Mouse (Mus musculus) cerebellum, adult 11 months (tissue): ENCODE measurements around the gene Oxgr1.
A peak's percentile ranks its signal among the peaks of the same experiment; 100 is the strongest.
"Not testable (repeated sequence)": the region's sequence is repeated elsewhere in the genome, so short reads cannot be mapped to it uniquely, and the experiment has no call there.

Experiments used
- DNase-seq: peaks from one replicate; pipeline ENCODE4 v3.0.0; 2022

The Oxgr1 gene

DNA sequence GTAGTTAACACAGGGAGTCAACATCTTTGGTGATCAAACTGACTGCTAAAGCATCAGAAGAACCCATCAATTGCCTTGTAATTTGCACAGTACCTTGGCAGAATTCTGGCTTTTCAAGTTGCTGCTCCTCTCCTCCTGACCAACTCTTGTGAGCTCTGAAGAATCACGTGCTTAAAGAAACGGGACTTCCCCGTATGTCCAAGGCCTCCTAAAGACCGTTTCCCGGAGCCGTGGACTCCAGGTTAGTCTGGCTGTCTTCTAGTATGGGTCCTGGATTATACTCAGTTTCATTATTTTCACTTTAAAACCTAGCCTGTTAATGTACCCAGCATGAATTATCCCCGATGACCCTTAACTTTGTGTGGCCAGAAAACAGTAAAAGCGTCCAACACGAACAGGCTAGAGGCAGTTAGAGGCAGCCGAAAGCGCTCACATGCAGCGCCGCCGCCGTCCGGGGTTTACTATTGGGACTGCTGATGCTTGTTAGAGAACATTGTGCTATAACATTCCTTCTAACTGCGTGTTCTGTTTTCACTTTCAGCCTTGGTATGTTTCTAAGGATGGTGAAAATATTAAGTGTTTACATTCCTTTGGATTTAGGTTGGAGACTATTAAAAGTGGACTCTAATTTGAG, at the start of gene Oxgr1:
Gene Oxgr1, minus strand, starts transcription at position 249 of the 634 bp plus-strand sequence.
- DNase-seq = no peak

DNA sequence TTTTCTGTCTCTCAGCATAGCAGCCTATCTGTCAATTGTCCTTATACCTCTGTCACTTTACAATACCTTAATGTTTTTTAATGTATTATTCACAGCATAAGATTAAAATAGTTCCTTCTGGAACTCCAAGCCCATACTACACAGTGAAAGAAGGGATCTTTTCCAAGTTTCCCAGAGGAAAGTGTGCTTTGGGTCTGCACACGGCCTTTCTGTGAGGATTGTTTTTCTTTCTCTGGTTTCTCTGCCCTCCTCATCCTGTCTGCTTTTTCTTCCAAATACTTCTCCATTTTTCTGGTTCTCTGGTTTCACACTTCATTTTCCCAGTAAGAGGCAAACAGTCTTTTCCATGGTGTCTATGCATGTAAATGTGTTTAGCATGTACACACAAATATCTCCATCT, 48.2 kb upstream of the Oxgr1 start:
- DNase-seq = no peak

DNA sequence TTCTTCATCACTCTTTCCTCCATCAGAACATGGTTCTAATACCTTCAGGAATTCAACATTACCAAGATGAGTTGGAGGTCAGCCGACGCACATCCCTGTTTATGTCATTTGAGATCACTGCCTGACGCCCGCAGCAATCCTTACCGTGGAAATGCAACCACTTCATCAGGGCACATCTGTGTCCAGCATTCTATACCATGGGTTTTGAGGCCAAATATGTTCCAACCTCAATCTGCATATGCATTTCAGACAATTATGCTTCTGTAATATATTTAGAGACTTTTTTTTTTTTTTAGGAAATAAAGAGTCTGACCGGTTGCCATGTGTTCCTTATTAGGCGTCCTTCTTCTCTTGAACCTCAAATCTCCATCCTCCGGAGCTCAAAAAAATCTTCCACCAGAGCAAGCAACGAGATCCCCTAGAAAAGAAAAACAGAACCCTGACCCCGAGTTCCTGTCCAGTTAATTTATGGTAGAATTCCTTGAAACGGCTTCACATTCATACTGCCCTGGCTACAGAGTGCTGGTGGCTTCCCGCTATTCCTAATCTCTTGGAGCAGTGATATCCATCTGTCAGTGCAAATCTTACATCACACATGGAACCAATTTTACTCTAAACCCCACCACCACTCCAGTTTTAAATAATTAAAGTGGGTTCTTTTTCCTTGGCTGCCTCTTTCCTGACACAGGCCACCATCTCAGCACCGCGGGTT, 47.6 kb upstream of the Oxgr1 start:
- no peak for DNase-seq

DNA sequence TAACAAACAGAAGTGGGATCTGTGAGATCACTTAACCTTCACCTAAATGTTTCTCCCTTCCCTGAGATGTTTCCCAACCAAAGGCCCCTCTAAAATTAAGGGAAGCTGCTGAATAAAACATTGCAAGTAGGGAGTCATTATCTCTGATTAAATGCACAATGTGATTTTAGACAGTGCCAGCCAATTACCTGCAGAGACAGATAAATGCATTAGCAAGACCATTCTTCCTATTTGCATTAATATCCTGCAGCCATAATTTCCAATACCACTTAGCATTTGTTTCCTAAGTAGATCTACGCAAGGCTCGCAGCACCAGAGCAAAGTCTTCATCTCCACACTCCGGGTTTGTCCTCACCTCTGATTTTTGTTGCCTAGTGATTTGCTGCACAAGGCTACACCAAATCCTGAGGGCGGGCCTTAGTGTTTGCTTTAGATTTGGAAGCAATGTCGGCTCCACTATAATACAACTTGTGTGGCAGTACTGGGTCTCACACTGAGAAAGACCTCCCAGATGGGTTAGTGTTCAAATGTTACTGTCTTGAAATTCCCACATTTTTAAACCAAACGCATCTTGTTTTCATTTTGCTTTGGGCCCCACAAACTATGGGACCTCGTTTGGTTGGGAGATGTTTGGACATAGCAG, 46.9 kb upstream of the Oxgr1 start:
- no peak for DNase-seq

DNA sequence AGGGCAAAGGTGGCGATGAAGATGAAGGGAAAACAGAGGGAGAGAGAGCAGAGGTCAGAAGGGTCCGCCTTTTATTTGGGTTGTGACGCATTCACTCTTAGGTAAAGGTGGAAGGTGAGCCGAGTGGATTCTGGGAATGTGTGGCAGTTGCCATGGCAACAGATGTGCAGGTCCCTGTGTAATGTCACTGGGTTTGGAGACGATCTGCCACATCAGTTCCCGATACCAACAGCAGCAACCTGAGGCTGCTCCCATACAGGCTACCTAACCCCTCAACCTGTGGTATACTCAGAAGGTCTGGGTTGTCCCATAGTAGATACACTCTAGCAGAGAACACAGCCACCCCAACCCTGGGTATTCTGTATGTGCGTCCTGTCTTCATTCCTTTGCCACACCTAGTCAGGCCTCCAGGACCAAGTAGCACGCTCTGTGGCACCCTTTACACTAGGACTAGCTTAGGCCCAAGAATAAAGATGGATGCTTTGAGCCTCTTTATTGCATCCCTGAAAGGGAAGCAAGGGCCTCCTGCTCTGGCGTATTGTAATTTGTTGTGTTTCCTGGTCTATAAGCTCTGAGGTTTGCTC, 41.9 kb upstream of the Oxgr1 start:
- DNase-seq = no peak

DNA sequence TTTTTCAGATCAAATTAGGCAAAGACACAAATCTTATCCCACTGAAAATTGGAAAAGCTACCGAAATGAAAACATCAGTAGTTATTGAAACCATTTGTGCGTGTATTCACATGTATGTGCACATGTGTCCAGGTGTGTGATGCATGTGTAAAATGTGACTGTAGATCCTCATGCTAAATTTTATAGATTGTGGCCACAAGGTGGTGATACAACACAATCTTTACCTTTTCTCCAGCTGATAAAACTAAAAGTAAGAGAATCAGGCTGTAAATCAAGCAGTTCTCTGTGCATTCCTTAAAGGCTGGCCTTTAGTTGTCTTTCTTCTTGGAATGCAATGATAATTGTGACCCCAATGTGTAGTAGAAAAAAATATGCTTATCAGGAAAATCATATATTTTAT, 34.0 kb upstream of the Oxgr1 start:
- DNase-seq = no peak

DNA sequence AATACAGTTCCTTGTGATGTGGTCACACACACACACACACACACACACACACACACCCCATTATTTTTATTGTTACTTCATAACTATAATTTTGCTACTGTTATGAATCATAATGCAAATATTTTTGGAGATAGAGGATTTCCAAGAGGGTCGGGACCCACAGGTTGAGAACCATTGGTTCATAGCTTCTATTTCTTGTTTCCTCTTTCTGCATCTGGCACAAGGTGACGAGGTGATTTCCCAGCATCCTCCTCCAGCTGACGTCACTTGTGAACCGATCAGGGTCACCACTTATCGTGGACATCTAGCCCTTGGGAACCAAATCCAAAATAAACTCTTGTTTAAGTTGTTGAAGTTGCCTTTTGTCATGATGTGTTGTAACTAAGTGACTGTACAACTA, 33.5 kb upstream of the Oxgr1 start:
- DNase-seq = no peak

DNA sequence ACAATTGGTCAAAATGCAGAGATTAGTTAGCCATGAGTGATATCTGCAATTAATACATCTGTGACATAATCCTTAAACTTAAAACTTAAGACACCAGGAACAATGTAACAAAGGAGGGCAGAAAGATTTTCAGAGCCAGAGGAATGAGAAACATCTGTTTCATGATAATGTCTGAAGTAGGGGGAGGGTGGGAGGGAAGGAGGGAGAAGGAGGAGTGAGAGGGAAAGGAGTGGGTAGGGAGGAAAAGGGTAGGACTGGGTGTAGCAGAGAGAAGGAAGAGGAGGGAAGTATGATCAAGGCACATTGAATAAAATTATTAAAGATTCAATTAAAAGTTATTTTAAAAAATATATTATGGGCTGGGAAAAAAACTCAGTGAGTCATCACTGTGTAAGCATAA, 32.0 kb upstream of the Oxgr1 start:
- no peak for DNase-seq

DNA sequence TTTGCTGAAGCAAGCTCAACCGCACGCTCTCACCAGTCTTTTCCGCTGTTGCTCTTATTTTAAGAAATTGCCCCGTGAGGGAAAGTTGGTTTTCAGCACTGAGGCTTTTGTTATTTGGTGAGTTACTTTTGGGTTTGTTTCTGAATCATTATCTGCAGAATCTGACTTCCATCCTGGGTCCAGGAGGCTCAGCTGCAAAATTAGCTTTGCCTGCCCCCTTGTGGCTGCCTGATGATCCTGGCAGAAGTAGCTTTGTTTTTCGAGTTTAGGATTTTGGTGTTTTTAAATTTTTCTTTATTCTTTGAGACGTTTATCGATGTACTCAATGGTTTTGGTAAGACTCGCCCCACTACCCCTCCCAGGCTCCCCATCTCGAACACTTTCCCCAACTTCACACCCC, 18.9 kb upstream of the Oxgr1 start:
- peak; percentile 31 for DNase-seq

DNA sequence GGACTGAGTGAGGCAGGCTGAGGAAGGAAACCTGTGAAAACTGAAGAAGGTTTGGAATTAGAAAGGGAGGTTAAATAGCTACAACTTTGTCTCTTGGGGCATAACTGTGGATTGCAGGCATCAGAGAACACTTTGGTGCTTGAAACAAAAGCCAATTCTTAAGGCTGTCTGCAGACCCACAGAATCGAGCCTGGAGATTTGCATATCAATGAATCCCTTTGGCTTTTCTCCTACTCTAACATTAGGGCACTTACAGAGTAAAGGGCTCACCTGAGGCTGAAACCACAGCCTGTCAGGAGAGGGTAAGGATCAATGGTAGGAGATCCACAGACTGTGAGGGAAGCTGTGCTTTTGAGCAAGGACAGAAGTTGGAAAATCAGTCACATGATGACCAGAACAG, 8.8 kb downstream of the Oxgr1 start:
- no peak for DNase-seq

DNA sequence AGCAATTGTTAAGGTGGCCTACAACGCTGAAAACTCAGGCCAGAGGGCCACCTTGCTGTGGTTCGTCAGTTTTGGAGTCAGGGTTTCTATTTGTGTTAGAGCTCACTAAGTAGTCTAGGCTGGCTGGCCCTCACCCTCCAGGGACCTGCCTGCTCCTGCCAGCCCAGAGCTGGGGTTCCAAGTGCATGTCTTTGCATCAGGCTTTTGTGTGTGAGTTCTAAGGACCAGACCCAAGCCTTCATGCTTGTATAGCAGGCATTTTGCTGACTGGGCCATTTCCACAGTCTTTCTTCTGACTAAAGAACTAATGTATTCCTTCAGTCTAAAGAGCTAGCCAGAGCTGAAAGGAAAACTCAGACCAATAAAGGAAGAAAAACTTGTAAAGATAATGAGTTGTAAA, 22.3 kb downstream of the Oxgr1 start:
- no peak for DNase-seq

DNA sequence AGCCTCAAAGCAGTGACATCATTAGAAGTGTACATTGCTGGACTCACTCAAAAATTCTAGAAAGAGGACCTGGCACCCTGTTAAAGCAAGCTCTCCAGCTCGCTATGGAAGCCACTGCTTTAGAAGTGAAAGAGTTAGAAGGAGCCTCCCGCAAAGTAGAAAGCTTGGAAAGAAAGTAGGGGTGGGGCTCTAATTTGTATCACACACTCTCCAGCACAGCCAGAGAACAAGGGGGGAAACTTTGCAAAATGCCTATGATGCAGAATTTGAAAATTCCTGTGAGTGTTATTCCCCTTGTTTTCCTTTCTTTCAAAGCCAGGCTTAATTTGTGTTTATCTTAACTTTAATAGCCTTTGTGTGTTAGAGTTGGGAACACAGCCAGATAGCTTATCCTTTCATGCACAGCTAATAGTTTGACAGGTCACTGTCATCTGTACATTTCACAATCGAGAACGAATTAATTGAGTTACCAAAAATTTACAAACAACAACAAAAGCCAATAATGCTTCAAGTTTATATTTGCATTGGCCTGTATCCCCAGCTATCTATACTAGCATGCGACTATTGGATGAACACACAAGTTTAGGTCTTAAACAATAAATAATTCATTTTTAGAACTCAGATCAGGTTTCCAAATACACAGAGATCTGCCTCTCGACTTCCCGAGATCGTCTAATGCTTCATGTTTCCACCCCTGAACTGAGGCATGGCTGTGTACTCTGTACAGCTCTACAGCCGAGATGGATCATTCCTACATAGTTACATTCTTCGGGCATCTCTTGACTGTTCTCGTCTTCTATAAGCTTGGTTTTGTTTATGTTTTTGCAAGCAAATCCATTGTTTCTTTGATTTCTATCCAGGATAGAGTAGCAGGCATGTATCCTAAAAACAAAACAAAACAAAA, 32.0 kb downstream of the Oxgr1 start:
- no peak for DNase-seq

DNA sequence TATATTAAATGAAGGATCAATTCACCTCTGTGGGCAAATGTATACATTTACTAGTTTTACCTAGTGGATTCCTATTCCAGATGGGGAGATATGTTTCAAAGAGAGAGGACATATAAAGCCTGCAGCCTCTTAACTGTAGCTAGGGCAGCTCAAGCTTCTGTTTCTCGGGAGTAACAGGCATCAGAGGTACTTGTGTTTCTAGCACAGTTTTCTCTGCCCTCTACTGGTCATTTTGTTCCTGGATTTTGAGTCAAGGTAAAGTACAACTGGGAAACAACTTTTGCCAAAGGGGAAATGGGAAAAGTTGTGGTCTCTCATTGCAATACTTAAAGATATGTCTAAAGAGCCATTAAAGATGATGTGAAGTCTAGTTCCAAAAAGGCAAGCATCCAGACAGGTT, 37.1 kb downstream of the Oxgr1 start:
- DNase-seq = no peak

DNA sequence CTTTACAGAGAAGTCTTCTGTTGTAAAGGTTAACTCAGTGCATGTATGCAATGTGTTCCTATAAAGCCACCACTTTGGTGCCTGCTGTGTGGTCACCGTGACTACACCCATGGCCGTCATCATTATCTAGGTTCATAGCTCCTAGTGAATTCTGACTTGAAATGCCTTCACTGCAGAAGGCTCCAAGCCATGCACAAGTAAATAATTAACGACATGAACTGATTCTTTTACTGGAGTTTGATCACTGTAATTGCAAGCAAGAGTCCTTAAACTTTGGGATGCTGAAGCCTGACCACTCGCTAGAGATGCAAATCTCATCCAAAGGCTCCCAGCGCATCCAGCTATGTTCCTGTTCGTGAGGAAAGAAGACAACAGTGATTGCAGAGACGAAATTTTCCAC, 38.6 kb downstream of the Oxgr1 start:
- no peak for DNase-seq

DNA sequence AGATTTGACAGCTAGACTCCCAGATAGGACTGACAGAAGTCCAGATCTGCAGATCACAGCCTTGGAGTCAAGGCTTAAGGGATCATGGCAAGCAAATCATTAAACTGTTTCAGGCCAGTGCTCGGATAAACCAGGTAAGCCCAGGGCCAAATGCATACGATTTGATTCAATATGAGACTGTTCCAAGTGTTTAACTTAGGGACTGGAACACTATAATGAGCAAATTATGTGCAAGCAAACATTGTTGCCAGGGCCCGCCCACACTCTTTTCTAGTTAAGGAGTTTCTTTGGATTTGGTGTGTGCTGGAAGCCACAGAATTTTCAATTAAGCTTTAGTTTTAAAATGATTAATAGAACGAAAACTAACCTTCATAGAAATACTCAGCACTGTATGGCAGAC, 39.6 kb downstream of the Oxgr1 start:
- no peak for DNase-seq

DNA sequence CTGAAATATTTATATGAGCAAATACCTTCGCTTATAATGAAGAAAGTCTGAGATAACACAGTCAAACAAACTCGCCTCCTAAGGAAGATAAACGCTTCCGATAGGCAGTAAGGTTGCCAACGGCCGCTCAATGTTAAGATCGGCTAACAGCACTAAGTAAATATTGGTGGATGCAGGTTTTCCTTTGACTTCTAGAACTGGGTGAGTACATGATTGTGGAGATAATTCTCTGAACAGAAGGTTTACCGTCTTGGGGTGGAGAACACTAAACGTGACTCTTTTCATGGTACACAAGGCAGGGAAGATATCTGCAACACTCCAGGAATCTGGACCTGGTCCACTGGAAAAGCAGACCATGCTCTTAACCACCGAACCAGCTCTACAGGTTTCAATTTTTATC, 52.6 kb downstream of the Oxgr1 start:
- DNase-seq = no peak

DNA sequence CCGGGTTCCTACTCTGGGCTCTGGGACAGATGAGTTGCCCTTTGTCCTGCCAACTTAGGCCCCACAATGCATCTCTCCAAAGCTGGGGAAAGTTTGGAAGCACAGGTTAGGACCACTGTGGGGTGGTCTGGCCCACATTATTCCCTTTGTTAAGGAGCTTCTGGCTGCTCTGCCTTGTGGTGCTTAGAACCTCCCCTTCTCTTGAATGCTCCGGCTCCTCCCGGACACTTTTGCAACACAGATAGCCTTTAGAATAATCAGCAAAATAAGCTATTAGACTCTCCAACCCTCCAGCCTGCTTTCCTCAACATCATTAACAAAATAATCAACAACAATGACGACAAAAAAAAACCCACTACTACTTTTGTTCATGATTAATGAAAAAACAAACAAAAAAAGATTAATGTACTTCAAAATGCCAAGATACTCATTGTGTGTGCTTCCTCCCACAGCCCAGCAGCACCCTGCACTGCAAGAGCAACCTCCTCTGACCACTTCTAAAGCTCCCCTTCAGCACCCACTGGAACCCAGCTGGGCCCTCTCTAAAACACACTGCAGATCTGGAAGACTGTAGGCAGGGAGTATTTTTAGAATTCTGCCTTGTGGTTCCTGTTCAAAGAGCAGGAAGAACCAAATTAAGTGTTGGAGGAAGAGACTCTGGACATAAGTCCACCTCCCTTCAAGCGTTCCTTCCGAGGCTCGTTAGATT, 53.1 kb downstream of the Oxgr1 start:
- DNase-seq = no peak

DNA sequence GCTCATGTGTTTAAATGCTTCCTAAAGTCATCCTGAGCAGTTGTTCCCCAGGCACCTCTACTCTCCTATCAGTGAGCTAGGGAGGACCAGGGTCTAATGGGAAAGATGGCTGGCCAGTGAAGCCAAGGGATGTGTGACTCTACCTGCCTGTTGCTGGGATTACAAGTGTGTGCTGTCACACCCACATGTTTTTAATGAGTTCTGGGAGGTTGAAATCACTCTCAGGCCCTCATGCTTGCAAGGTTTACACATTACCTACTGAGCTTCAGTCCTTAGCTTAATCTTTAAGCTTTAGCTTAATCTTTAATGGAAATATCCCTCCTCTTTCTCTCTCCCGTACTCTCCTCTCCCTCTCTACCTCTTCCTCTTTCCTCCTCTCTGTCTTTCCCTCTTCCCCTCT, 55.0 kb downstream of the Oxgr1 start:
- no peak for DNase-seq

DNA sequence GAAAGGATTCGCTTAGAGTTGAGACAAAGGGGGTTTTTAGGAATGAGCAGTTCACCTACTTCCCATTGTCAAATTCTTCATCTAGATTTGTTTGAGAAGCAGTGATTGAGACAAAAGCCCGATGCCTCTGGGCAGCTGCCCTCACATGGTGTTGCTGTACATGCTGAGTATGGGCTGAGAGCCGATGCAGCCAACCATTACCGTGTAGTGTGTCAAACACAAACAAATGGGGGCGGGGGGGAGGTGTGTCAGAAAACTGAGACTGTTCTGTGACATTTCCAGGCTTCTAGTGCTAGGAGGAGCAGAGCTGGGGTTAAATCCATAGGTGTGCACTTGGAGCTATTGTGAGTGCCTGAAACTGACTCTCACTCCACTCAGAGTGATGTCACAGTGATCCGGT, 55.5 kb downstream of the Oxgr1 start:
- no peak for DNase-seq

DNA sequence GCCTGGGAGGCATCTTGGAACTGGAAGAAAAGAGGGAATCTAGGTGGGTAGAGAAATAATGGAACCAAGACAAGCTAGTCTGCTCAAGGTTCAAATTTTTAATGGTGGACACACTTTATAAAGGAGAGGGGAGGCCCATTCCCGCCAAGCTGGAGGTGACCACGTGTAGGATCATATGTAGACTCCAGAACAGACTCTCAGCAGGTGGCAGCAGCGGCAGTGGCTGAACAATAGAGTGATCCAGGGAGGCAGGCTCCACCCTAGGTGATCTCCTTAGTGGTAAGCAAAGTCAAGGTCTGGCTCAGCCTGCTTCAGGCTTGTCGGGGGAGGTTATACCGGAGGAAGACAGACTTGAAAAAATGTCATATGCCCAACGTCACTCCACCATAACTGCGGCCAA, 55.9 kb downstream of the Oxgr1 start:
- DNase-seq = not testable (repeated sequence)

DNA sequence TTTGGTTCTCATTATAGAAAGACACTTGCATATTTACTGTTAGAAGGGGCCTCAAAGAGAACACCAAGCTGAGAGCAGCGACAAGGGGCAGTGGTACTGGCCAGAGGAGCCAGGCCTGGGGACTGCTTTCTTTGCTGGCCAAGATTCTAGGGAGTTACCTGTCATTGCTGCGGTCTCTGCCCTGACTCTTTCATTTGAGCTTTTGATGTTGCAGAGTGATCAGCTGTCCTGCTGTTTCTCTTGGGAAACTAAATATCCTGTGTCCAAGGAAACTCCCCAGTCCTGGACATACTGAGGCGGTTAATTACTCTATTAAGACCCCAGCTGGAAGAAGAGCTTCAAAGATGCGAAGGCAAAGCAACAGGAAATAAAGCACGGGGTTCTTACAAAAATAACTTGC, 60.9 kb downstream of the Oxgr1 start:
- DNase-seq = no peak

DNA sequence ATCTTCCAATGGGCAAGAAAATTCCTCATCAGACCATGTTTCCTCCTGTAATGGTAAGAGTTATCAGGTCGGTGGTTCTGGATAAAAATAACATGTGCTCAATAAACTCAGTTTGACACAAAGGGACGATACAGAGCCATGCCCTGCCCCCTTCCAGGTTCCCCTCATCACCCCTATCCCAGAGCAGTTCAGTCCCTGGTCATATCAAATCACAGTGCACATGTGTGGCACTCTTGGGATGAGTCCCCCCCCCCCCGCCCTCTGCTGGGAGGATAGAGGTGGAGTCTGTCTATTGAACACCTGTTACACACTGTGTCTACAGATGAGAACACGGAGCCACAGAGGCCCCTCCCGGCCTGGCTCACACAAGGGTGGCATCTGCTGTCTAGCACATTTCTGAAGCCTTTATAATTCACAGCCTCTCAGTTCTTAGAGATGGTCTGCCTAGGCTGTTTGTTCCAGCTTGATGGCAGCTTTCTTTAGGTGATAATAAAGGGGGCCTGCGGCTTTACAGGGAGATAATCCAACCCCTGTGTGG, 61.5 kb downstream of the Oxgr1 start:
- DNase-seq = no peak
